Mouse (Mus musculus) thymus, postnatal 25 days (tissue): ENCODE measurements around the gene Itk.

Experiments
- DNase-seq: peaks from one replicate; pipeline ENCODE4 v3.0.0; 2022

Gene Itk

GRCm38 (mm10) chr11:46305881-46306520, 83.3 kb downstream of the Itk start:
- DNase-seq: no peak

DNA sequence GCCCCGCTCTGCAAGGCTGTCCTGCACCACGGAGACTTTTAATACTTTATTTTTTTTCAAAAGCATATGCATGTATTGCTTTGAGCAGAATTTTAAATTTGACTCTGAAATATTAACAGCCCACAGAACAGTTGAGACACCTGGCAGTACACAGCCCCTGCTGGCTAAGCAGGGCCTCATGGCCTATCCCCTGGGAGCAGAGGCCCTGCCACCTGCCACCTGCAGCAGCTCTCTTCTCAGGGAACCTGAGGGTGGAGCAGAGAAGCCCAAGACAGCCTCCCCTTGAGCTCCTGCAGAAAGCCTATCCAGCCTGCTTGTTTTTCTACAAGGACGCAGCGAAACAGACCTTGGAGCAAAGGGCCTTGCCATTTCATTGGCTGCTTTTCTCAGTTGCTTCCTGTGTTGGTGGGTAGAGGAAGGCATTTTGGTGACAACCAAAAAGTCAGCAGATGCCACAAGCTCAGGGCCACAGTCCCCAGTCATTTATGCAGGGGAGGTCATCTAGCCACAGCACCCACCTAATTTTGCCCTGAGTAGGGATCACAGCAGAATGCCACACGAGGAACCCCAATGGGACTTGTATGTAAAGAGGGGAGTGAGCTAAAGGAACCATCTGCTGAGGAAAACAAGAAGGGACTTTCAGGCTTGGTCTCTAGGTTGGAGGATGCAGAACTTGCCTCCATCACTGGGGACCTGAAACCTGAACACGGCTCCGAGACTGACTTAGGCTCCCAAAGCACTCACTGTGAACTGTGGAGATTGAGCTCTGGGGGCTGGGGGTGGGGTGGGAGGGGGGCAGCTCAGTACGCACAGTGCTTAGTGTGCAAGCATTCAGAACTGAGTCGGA, 84.2 kb downstream of the Itk start:
- DNase-seq: peak; percentile 72

DNA sequence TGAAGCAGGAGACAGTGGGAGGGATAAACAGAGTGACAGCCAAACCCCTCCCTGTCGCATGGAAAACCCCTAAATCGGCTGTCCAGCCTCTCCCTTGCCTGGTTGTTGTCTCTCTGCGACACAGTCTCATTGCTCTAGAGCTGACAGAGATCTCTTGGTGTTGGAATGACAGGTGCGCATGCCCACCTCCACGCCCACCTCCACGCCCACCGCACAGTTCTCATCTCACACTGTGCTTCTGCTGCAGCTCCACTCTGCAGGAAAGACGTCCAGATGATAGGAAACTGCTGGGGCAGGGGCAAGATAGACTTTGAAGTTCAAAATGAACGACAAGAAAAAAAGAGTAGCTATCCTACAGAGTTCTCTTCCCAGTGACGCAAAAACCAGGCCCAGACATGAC, 85.2 kb downstream of the Itk start:
- peak; percentile 30 for DNase-seq

DNA sequence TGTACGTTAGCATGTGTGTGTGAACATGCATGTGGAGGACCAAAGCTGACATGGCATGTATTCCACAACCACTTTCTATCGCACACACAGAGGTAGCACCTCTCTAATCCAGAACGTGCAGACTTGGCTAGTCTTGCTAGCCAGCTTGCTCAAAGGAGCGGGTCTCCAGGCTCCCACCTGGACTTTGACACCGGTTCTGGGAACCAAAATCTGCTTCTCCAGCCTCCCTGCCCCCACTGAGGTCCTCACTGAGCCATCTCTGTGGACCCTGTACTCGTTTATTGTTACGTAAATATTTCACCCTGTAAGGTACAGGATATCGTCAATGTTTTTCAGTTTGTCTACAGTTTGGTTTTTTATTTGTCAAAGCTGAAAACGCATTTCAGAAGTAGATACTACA, 86.8 kb downstream of the Itk start:
- no peak for DNase-seq

- no peak for DNase-seq
Observed at GRCm38 (mm10) chr11:46301579-46302248, 87.6 kb downstream of the Itk start.

DNA sequence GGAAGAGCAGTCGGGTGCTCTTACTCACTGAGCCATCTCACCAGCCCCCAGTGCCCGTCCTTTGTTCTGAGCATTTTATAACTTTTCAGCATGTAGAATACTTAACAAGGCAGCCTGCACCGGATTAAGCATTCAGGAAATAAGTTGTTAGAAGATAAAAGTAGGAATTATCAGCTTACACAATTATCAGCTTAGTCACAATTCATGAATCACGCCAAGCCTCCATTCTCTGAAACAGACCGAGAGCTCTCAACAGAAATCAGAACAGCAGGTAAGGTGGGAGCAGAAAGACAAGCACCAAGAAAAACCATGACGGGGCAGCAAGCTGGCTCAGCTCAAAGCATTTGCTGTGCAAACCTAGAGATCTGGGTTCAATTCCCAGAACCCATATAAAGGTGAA, 89.4 kb downstream of the Itk start:
- no peak for DNase-seq

DNA sequence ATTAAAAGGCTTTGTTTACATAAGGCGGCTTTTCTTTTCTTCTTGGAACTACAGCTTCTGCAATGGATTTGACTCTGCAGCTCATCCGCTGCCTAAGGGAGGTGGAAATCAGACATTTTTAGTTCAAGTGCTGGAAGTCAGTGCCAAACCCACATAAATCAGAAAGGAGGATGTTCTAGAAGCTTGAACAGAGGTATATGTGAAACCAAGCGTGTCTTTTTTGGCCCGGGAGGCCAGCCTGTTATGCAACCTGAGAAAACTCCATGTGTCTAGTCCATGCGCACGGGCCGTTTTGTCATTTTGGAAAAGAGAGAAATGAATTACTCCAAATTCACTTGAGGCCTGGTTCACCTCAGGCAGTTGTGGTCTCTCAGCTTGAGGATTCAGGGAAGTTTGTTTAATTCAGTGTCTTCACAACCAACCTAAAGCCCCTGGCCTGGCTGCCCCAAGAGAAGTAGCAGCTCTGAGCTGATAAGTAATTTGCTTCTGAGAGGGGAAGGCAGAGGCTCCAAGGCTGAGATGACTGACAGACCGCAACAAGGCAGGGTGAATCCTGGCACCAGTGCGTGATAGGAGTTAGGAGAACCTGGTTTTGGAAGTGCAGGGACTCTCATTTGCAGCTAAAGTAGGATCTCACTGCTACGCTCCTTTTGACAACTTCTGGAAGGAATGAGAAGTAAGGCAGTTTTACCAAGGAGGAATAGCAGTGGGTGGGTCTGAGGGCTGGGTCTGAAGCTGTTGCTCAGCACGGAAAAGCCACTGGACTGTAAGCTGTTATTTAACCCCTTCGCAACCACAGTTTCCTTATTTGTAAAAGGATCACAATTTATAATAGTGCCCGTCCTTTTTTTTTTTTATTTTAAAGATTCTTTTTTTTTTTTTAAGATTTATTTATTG, 90.2 kb downstream of the Itk start:
- DNase-seq: no peak

GRCm38 (mm10) chr11:46294390-46294789, 94.9 kb downstream of the Itk start:
- DNase-seq: no peak

DNA sequence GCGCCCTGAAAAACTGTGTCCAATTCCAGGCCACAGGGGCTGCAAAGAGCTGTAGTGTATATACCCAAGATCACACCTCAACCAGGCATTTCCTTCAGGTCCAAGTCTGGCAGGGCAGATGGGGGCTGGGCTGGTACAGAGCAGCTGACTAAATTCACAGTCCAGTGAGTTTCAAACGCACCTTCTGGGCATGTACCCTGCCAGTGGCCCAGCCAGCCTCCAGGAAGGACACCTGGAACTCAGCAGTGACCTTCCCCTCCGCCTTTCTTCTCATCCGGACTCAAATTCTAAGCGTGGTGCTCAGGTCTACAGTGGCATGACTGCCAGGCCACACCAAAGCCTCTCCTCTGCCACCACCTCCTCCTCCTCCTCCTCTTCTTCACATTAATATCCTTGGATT, 95.8 kb downstream of the Itk start:
- no peak for DNase-seq

GRCm38 (mm10) chr11:46290988-46291405, 98.3 kb downstream of the Itk start:
- DNase-seq: no peak

DNA sequence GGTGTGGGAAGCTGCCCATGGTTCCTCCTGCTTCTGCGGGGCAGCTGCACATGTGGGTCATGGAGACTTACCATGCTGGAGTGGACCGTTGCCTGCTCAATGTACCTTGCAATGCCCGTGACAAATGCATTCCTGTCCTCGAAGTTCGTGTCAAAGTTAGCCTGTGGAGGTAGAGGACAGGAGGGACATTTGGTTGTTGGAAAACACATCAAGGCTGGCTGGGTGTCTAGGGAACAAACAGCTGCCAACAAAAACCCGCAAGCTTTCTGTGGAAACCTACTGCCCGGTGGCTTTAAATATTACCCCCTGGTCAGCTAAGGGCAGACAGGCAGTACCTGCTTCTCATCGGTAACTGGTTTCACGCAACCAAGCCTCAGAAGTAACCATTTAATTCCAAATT, 99.8 kb downstream of the Itk start:
- DNase-seq: no peak

GRCm38 (mm10) chr11:46289022-46289421, 100.3 kb downstream of the Itk start:
- no peak for DNase-seq

- no peak for DNase-seq
Observed at GRCm38 (mm10) chr11:46288091-46288490, 101.2 kb downstream of the Itk start.

DNA sequence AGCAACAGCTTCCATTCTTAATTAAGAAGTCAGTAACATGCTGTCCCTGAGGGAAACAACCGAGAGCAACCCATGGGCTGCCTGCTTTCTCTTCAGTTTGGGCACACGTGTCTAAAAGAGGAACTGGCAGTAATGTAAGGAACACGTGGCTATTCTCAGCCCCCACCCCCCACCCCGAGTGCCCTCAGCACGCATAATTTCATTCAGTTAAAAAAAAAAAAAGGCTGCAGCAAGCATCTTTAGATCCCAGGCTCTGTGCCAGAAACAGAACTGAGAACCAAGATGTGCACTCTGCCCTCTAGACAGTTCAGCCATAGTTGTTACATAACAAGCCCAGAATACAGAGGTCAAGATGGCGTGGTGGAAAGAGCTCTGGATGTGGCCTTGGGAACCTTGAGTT, 102.5 kb downstream of the Itk start:
- no peak for DNase-seq

GRCm38 (mm10) chr11:46283800-46284199, 105.5 kb downstream of the Itk start:
- DNase-seq: no peak

- no peak for DNase-seq
Observed at GRCm38 (mm10) chr11:46282612-46283011, 106.7 kb downstream of the Itk start.

GRCm38 (mm10) chr11:46278709-46279108, 110.6 kb downstream of the Itk start:
- no peak for DNase-seq

GRCm38 (mm10) chr11:46278140-46278539, 111.2 kb downstream of the Itk start:
- no peak for DNase-seq

- peak; percentile 54 for DNase-seq
Observed at GRCm38 (mm10) chr11:46276778-46277177, 112.5 kb downstream of the Itk start.

DNA sequence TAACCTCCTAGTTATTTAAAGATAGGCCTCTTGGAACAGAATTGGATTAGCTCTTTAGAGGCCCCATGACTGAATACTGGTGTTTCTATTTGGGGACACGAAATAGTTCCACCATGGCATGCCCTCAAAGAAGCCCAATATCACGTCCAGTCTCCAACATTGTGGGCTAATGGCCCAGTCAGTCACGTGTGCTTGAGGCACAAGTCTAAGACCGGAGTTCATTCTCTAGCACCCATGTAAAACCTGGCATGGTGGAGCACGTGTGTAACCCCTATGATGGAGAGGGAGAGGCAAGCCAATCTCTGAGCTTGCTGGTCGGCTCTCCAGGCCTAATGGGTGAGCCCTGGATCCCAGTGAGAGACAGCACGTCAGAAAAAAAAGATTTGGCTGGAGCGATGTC, 113.1 kb downstream of the Itk start:
- no peak for DNase-seq

- DNase-seq: peak; percentile 92
Observed at GRCm38 (mm10) chr11:46275302-46275701, 114.0 kb downstream of the Itk start.
